Mouse (Mus musculus): Measurements from ENCODE around the gene Krcc1.

DNA sequence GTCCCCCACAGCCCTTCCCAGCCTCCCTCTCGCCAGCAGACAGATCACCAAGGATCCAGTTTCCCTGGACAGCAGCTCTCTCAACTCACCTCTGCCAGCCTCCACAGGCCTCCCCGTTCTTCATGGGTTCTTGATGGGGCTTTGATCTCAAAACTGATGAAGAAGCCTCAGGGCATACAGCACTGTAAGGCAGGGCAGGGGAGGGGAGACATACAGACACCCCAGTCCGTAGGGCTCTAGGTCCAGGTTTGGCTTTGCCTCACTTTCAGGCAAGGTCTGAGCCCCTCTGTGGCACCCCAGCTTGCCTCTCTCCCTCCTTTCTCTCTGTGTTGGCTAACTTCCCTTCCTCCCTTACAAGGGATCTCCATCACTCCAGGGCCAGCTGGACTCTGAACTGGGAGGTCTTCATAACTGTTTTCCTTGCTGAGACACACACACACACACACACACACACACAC lies 50.4 kb downstream of the Krcc1 start, which contains the start of gene Smyd1:
- TF ChIP-seq CTCF (IDR thresholded peaks at IDR 0.05), result no peak
- no peak for TF ChIP-seq EP300 (IDR thresholded peaks at IDR 0.05)

All from lung, postnatal 0 days (tissue).